Mouse (Mus musculus) liver, embryonic 14.5 days (tissue): ENCODE results near the gene Etfa. TPM values are rescaled to one million over a fixed set of nuclear protein-coding genes. Genes with fewer than 3 reads are reported as not detected.
A peak's percentile ranks its signal among the peaks of the same experiment; 100 is the strongest.

Experiments used
- ATAC-seq: fragments of 200-750 bp; cut with Nextera tagmentation; 2 replicates; pipeline ENCODE4 v1.8.0; 2017; ENCODE audit warnings: moderate number of reproducible peaks, mild to moderate bottlenecking, moderate library complexity; ENCODE audit not compliant: insufficient read depth
- DNase-seq, 3 experiments: peaks; one replicate each; pipeline ENCODE4 v3.0.0-alpha.2; 2012 to 2013; ENCODE audit warnings: low read depth in 3 of 3, low spot score in 3 of 3
- H3K27ac ChIP-seq: fragments of 300-500 bp; sonication (generic); 2 replicates; pipeline ENCODE4 v1.5.1; 2014; ENCODE audit warnings: moderate library complexity, mild to moderate bottlenecking, control low read depth, inconsistent platforms
- H3K27me3 ChIP-seq: fragments of 300-500 bp; sonication (generic); 2 replicates; pipeline ENCODE4 v1.6.1; 2014; ENCODE audit warnings: mild to moderate bottlenecking, low read length, moderate library complexity; ENCODE audit not compliant: control insufficient read depth, insufficient read depth
- H3K36me3 ChIP-seq: fragments of 300-500 bp; sonication (generic); replicated peaks from 2 replicates; pipeline ENCODE4 v1.6.1; 2014; ENCODE audit warnings: low read depth; ENCODE audit not compliant: control insufficient read depth, insufficient read depth
- H3K4me1 ChIP-seq, 2 experiments: fragments of 200-500 bp in 1 of 2; fragments of 300-500 bp in 1 of 2; sonication (generic) in 1 of 2; replicated peaks; 2 replicates each; pipeline ENCODE4 v1.6.1; 2012 to 2014; ENCODE audit warnings: antibody characterized with exemption in 1 of 2, inconsistent platforms in 1 of 2, low read length in 1 of 2; ENCODE audit not compliant: control insufficient read depth in 2 of 2, insufficient read depth in 2 of 2
- H3K4me2 ChIP-seq: fragments of 300-500 bp; sonication (generic); 2 replicates; pipeline ENCODE4 v1.6.1; 2014; ENCODE audit warnings: low read depth, mild to moderate bottlenecking, control low read depth, moderate library complexity
- H3K4me3 ChIP-seq, 2 experiments: fragments of 200-500 bp in 1 of 2; fragments of 300-500 bp in 1 of 2; sonication (generic) in 1 of 2; 2 replicates each; pipeline ENCODE4 v1.5.1; 2012 to 2014; ENCODE audit warnings: low read depth in 2 of 2, low read length in 2 of 2, mild to moderate bottlenecking in 2 of 2, control low read depth in 1 of 2, inconsistent platforms in 1 of 2, moderate library complexity in 1 of 2; ENCODE audit not compliant: insufficient read depth in 1 of 2
- H3K9ac ChIP-seq: fragments of 300-500 bp; sonication (generic); replicated peaks from 2 replicates; pipeline ENCODE4 v1.6.1; 2014; ENCODE audit warnings: mild to moderate bottlenecking, control low read depth, moderate library complexity
- H3K9me3 ChIP-seq: fragments of 300-500 bp; sonication (generic); 2 replicates; pipeline ENCODE4 v1.6.1; 2016; ENCODE audit warnings: low read length, mixed read lengths; ENCODE audit not compliant: control insufficient read depth
- CTCF ChIP-seq: IDR thresholded peaks from 2 replicates; pipeline ENCODE4 v1.5.1; 2016; ENCODE audit warnings: antibody characterized with exemption, low read depth, control low read depth
- EP300 ChIP-seq: IDR thresholded peaks from 2 replicates; pipeline ENCODE4 v1.6.1; 2016; ENCODE audit warnings: antibody characterized with exemption, low read depth
- WGBS: fragments of 180-500 bp; shearing (Covaris S2); extraction: QIAGEN DNeasy Blood & Tissue Kit; methylation state at CpG from one replicate; pipeline ENCODE4 v1.1.7; 2014; ENCODE audit not compliant: insufficient replicate concordance; 5-methylcytosine and 5-hydroxymethylcytosine counted together
- polyA plus RNA-seq, 2 experiments: library from polyadenylated mRNA; depleted of rRNA in 1 of 2; stranded (reverse) in 1 of 2; unstranded in 1 of 2; fragments of >200 nt; fragmentation: Nextera tagmentation in 1 of 2; extraction: Ambion mirVana in 1 of 2; gene quantifications; 2 replicates each; pipeline versions ENCODE4 v1.2.1 to v1.2.3; 2012 to 2014

Etfa gene
- polyA plus RNA-seq, 2 experiments: 87.6 to 181 TPM

GRCm38 (mm10) chr9:55482116-55482515, 29.9 kb downstream of the Etfa start:
- no peak overlapping the region for H3K4me3 ChIP-seq
- H3K9me3 ChIP-seq: no peaks in the 10 kb centered on the region
- H3K27me3 ChIP-seq: no peaks in the 10 kb centered on the region
- TF ChIP-seq CTCF: no peak
- H3K27ac ChIP-seq: no peak overlapping the region
- ATAC-seq: no peak
- no peak for DNase-seq
- H3K4me2 ChIP-seq: no peak overlapping the region
- H3K9ac ChIP-seq: no peak overlapping the region
- peaks cover 3% of the 10 kb centered on the region for H3K36me3 ChIP-seq
- H3K4me1 ChIP-seq: no peaks in the 10 kb centered on the region
- 69% methylated on average over 2 of the region's 2 CpGs for whole genome bisulfite sequencing

GRCm38 (mm10) chr9:55478699-55479098, 33.3 kb downstream of the Etfa start:
- Histone ChIP-seq H3K4me2 (no peak overlapping the region), H3K9ac (no peak overlapping the region), H3K4me3 (no peak overlapping the region), H3K4me1 (no peaks in the 10 kb centered on the region), H3K9me3 (no peaks in the 10 kb centered on the region), H3K36me3 (no peaks in the 10 kb centered on the region; the same call in none of the 2 replicates), H3K27ac (no peak overlapping the region), H3K27me3 (no peaks in the 10 kb centered on the region)
- ATAC-seq: no peak
- TF ChIP-seq CTCF (no peak), EP300 (no peak)
- no peak for DNase-seq

- WGBS: 40% methylated on average over 1 of the region's 1 CpGs
Measured at GRCm38 (mm10) chr9:55476084-55476483, 36.0 kb downstream of the Etfa start.

GRCm38 (mm10) chr9:55468397-55468796, 43.6 kb downstream of the Etfa start:
- ATAC-seq: no peak
- no peak for TF ChIP-seq EP300
- TF ChIP-seq CTCF: no peak

More at GRCm38 (mm10) chr9:55476084-55476483, 36.0 kb downstream of the Etfa start:
- Histone ChIP-seq H3K9me3 (no peaks in the 10 kb centered on the region), H3K9ac (no peak overlapping the region), H3K36me3 (no peaks in the 10 kb centered on the region; the same call in 1 of the 2 replicates), H3K27ac (no peak overlapping the region), H3K4me2 (no peak overlapping the region), H3K4me3 (no peak overlapping the region), H3K4me1 (no peaks in the 10 kb centered on the region), H3K27me3 (no peaks in the 10 kb centered on the region)
- ATAC-seq (no peak), DNase-seq (no peak)
- TF ChIP-seq EP300 (no peak), CTCF (no peak)

GRCm38 (mm10) chr9:55453366-55453765, 58.7 kb downstream of the Etfa start:
- Histone ChIP-seq H3K4me1 (peaks cover 5 to 11% of the 10 kb centered on the region in 2 experiments), H3K27me3 (no peaks in the 10 kb centered on the region), H3K9ac (no peak overlapping the region), H3K9me3 (no peaks in the 10 kb centered on the region), H3K27ac (no peak overlapping the region), H3K36me3 (no peaks in the 10 kb centered on the region), H3K4me2 (no peak overlapping the region), H3K4me3 (no peak overlapping the region)
- 80% methylated on average over 5 of the region's 5 CpGs for WGBS
- DNase-seq (no peak), ATAC-seq (no peak)
- TF ChIP-seq CTCF (no peak), EP300 (no peak)

More at GRCm38 (mm10) chr9:55468397-55468796, 43.6 kb downstream of the Etfa start:
- H3K36me3 ChIP-seq: peaks cover 2% of the 10 kb centered on the region; the same call in 1 of the 2 replicates
- no peak overlapping the region for H3K27ac ChIP-seq
- no peak overlapping the region for H3K4me3 ChIP-seq
- H3K4me1 ChIP-seq: peaks cover 0 to 3% of the 10 kb centered on the region in 2 experiments; a peak in 2 of 4 replicates
- DNase-seq: no peak
- no peak overlapping the region for H3K9ac ChIP-seq
- H3K27me3 ChIP-seq: no peaks in the 10 kb centered on the region
- WGBS: 52% methylated on average over 1 of the region's 1 CpGs
- no peaks in the 10 kb centered on the region for H3K9me3 ChIP-seq
- H3K4me2 ChIP-seq: no peak overlapping the region

GRCm38 (mm10) chr9:55452906-55453305, 59.1 kb downstream of the Etfa start:
- H3K9ac ChIP-seq: no peak overlapping the region
- peaks cover 5 to 11% of the 10 kb centered on the region in 2 experiments for H3K4me1 ChIP-seq
- H3K27me3 ChIP-seq: no peaks in the 10 kb centered on the region
- H3K4me2 ChIP-seq: no peak overlapping the region
- peak in 1 of 3 experiments; percentile 12 for DNase-seq
- no peak overlapping the region for H3K4me3 ChIP-seq
- H3K9me3 ChIP-seq: no peaks in the 10 kb centered on the region
- H3K27ac ChIP-seq: no peak overlapping the region
- 0 out of 2 replicates have a peak, but pooled peaks have one; percentile 39 for ATAC-seq
- no peaks in the 10 kb centered on the region for H3K36me3 ChIP-seq
- TF ChIP-seq CTCF (no peak), EP300 (0 out of 2 replicates have a peak, but pooled peaks have one; percentile 27)
- WGBS: 76% methylated on average over 1 of the region's 1 CpGs
